Mouse (Mus musculus): ENCODE measurements around the gene Triap1.
A peak's percentile ranks its signal among the peaks of the same experiment; 100 is the strongest.
"Not testable (repeated sequence)": the region's sequence is repeated elsewhere in the genome, so short reads cannot be mapped to it uniquely, and the experiment has no call there.

Gene Triap1

DNA sequence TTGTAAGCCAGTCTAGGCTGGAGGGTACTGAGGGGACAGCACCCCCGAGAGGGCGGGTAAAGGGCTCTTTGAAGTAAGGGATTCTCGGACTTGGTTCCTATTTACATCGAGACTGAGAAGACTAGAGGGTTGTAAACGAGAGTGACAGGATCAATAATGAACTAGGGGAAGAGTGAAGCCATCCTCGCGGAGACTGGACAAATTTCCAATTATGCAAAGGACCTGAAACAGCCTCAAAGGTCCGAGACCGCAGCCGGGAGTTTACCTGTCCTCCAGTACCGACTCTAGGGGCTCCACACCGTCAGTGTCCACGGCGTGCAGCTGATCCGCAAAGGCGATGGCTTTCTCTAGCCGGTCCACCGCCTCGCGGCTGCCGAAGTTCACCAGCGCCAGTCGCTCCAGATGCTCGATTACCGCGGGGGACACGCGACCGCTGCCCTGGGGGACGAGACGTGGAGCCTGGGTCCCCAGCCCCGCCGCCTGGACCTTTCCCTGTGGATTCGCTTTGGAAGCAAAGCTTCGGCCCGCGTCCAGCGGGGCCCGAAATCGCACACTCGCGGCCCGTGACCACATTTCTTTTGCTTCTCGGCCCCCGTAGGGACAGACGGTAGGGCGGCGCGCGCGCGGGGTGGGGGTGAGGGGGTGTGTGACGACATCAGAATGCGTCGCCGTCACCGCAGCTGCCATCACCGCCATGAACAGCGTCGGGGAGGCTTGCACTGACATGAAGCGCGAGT, at the start of gene Triap1, which contains the start of gene Gatc:
Gene Triap1 (plus strand): TSS at position 649 of the 737 bp plus-strand sequence.
Gene Gatc (minus strand): TSS at position 602 of the 737 bp plus-strand sequence.
- DNase-seq (ENCODE audit: low read depth, low spot score), result peak; percentile 87

DNA sequence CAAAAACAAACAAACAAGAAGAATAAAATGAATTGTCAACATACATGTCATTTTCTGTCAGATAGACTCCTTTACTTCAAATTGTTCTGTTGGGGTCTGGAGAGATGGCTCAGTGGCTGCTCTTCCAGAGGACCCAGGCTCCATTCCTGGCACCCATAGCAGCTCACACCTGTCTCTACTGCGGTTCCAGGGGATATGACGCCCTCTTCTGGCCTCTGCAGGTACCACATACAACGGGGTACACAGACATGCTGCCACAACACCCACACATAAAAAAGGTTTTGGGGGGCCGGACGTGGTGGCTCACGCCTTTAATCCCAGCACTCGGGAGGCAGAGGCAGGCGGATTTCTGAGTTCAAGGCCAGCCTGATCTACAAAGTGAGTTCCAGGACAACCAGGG, 46.9 kb upstream of the Triap1 start:
- DNase-seq (ENCODE audit: low read depth, low spot score), result peak; percentile 57

DNA sequence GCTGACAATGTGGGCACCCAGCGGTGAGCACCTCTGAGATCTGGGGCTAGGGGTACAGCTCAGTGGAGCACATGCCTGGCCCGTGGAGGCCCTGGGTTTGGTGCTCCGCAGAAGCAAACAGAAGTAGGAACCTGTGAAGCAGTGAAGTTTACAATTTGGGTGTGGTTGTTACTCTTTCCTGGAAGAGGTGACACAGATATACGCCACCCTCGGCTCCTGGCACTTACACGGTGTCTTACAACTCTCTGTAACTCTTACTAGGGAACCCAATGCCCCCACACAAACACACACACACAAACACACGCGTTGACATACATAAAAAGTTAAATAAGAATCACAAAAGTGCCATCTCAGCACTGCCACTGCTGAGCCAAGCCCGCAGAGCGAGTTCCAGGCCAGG, 44.7 kb upstream of the Triap1 start:
- no peak for DNase-seq (ENCODE audit: low read depth, low spot score)

DNA sequence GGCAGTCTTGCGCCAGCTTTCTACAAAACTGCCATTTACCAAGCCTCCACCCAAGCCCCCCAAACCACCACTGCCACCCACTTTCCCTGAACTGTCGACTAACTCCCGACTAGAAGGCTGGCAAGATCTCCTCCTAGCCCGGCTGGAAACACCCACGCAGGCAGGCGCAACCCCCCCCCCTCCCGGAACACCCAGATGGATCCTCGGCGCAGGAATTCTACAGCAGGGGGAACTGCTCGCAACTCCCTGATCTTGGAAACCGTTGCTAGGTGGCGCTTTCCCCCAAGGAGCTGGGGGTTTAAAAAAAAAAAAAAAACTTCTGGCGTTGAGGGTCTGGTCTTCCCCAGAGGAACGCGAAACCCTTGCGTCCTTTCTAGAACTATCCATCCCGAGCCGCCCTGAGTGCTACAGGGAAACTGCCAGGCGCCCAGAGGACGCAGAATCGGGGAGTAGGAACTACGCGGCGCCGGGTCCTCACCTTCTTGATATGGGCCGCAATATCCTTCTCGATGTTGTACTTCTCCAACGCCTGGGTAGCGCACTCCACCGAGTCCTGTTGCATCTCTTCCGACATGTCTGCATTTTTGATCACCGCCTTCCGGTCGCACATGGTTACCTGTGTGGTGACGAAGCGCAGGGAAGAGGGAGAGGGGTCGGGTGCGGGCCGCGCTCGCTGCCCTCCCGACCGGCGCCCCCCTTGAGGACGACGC, 40.8 kb upstream of the Triap1 start:
- DNase-seq (ENCODE audit: low read depth, low spot score), result peak; percentile 76

DNA sequence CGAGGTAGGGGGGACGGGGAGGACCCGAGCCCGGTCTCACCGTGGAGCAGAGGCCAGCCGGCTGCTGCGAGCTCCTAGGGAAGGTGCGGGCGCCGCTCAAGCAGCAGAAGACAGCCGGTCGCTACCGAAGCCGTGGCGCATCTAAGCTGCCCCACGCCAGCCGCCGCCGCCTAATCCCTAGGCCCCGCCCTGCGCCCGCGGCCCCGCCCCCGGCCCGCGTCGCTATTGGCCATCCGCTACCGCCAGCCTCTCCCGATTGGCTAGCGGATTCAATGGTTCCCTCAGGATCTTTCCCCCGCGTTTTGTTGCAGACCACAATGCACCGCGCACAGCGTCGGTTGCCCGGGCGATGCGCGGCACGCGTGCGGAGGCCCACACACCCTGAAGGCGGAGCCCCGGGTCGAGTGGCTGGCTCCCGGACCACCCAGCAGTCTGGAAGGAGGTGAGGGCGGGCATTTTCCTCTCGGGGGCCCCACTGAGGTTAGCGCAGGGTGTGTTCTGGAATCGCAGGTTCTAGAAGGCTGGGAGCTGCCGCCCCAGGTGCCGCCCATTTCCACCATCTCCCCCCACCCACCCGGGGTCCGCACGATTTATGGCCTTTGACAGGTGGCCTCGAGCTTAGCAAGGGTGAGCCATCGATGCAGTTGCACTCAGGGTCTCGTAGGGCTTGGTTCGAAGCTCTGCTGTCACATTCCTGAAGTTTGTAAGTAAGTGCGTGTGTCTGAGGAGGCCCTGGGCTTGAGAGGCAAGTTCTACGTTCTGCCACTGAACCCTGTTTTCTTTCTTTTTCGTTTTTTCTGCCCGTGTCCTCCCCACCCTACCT, 40.0 kb upstream of the Triap1 start, which contains the start of gene Dynll1:
Gene Dynll1 (minus strand): TSS at position 208 of the 823 bp plus-strand sequence.
- DNase-seq (ENCODE audit: low read depth, low spot score), result peak; percentile 98

DNA sequence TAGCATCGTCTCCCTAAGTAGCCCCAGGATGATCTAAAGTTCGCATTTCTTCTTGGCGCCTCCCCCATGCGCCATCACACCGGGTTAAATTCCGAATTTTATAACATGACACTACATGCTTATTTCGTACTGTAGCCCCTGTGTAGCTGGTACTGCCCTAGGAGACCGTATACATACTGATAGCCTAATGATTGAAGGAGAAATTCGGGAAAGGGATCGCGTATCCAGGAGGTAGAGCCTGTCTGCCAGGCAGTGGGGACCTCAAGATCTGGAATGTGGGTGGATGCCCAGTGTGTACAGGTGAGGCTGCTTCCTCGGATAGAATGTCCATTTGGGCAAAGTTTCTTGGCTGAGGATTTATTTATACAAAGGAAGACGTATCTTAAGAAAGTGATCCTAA, 39.4 kb upstream of the Triap1 start:
- no peak for DNase-seq (ENCODE audit: low read depth, low spot score)

DNA sequence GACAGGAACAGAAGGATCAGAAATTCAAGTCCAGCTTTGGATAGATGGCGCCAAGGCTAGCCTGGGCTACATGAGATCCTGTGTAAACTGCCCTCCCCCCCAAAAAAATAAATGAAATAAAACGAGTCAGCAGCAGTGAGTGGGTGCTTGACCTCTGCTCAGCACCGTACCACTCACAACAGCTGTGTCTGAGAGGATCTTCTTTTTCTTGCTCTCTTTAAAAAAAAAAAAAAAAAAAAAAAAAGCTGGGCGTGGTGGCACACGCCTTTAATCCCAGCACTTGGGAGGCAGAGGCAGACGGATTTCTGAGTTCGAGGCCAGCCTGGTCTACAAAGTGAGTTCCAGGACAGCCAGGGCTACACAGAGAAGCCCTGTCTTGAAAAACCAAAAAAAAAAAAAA, 38.8 kb upstream of the Triap1 start:
- DNase-seq (ENCODE audit: low read depth, low spot score), result not testable (repeated sequence)

DNA sequence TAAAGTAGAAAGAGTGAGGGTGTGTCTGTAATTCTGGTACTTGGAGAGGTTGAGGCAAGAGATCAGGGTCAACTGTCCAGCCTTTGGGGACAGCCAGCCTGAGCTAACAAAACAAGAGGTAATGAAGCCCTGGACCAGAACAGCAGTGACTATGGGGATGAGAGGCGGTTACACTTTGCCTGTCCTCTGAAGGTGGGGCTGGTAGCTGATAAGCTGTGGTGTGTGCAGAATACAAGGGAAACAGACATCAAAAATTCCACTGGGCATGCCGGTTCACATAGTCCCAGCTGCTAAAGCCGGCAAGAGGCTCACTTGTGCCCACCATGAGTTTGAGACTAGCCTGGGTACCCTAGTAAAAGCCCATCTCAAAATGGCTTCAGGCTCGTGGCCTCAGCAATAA, 28.7 kb upstream of the Triap1 start:
- no peak for DNase-seq (ENCODE audit: low read depth, low spot score)

DNA sequence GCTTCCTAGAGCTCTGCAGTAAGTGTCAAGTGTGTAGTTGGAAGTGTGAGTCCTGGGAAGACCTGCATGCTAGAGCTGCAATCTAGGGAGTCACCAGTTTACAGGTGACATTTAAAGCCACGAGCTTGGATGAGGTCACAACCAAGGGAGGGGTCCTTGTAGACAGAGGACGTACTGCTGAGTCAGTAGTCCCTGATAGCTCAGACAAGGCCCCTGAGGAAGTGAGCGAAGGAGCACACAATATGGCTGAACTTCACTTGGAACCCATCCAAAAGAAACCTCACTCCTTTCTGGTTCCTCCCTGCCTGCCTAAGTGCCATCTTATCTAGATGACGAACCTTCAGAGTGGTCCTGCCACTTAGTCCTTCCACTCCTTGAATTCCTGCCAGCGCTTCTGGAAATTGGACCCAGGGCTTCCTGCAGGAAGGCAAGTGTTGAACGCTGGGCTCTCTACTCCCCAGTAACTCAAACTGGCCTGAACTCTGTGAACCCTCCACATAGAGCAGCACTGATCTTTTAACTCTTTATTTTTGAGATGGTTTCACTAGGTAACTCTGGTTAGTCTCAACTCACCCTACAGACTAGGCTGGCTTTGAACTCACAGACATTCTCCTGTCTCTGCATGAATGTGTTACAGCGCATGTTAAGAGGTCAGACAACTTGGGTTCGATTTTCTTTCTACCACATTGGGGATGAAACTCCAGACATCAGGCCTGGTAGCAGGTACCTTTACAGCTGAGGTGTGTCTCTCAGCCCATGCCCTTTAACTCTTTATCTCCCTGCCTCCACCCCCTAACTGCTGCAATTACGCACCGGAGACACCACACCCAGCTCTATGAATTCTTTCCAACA, 28.0 kb upstream of the Triap1 start:
- DNase-seq (ENCODE audit: low read depth, low spot score), result no peak

DNA sequence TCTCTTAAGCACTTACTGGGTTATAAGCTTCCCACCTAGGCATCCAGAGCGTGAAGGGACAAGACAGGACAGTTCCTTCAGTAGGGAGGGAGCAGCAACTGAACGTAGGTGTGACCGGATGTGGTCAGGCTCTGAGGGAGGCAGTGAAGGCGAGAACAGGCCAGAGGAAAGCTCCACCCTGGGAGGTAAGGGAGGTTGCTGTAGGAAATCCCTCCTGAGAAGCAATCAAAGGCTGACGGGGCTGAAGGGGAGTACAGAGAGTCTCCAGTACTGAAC, 27.4 kb upstream of the Triap1 start:
- DNase-seq (ENCODE audit: low read depth, low spot score), result peak; percentile 23

DNA sequence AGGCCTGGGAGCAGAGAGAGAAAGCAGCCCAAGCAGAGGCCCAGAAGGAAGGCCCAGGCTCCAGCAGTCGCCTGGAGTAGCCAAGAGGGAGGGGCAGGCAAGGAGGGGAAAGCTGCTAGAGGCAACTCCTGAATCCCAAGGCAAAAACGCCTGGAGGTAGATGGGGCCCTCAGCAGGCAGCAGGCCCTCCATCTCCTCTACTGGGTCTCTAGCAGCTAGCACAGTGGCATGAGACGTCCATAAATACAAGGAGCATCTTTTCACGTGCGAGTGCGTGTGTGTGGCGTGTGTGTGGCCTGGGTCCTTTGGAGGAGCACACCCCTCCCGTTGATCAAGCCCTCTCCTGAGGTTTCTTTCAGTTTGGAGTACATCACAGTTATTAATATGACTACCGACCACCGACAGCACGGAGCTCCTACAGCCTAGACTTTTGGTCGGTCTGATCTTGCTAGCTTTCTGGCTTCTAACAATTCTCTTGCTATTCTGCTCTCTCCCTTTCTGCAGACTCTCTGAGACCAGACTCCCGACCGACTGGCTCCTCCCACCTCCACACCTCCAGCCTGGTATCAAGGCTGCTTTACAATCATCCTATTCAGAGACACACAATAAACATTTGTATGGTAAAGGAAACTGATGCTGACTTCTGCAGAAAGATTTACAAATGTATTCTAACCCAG, 23.9 kb upstream of the Triap1 start:
- DNase-seq (ENCODE audit: low read depth, low spot score), result peak; percentile 47

DNA sequence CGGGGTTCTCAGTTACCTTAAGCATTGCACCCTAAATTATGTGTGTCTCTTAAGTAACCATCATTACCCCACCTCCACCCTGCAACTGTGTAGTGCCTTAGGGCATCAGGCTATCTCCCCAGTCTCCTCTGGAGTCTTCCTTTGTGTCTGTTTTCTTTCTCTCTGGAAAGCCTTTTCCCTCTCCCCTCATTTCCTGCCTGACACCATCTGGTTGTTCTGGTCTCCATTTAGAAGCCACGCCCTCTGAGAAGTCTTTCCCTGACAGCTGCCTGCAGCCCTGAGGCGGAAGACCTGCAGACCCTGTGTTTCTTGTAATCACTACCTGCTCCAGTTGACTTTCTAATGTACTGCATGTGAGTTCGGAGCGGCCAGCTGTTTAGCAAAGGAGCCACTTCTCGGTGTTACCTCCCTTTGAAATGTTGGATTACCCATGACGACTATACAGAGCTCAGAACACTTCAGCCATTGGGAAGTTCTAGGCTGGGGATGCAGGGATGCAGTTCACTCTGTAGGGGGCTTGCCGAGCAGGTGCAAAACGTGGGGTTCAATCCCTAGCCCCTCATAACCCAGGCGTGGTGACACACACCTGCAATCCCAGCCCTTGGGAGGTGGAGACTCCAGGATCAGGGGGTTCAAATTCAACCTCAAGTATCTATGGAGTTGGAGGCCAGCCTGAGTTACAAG, 23.2 kb upstream of the Triap1 start:
- peak; percentile 92 for DNase-seq (ENCODE audit: low read depth, low spot score)

DNA sequence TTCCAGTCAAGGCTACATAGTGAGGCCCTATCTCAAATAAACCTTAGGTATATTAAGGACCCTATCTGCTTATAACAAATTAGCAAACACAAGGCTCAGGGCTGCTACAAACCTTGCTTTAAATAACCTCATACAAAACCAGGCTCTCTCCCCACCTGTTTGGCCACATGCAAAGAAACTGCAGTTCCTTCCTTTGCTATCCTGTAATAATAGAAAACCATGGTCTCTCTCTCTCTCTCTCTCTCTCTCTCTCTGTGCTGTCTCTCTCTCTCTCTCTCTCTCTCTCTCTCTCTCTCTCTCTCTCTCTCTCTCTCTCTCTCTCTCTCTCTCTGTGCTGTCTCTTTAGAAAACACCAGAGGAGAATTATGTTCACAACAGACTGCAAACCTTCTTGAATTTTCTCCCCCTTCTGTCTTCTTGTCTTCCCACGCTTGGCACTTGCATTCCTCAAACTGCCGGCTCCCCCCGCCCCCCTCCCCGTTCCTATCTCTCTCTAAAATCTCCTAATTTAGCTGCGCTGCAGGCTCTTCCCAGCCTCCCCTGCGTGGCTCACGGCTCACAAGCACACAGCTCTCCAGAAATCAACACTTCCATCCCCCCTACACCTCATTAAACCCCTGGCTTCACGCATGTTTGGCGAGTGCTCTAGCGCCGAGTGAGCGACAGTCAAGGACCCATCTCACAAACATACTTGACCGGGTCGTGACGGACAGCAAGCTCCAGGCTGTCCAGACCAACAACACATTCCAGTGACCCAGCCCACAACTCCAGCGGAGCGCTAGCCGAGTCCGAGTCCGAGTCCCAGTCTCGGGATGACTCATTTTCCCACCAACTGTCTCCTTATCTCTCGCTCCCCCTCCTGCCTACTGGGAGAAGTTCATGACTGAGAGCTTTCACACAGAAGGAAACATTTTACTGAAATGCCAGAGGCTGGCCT, 21.8 kb upstream of the Triap1 start:
- peak; percentile 78 for DNase-seq (ENCODE audit: low read depth, low spot score)

DNA sequence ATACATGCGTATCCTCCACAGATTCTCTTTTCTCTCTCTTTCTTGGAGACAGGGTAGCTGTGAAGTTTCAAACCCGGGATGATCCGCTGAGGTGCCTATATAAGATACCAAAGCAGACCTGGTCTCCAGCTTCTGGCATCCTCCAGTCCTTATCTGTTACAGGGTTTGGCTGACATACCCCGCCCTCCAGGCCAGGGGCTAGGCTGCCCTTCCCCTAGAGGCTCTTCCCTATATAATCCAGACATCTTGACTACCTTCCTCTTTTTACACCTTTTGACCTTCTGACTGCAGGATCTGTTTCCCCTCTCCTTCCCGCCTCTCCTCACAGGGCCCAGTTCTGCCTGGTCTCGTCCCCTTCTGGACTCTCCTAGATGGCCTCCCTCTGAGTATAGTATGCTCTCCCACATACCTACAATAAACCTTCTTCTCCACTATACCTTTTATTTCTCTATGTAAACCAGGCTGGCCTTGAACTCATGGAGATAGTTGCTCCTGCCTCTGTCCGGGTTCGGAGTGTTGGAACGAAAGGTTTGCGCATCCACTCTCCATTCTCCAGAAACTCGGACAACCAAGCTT, 14.7 kb upstream of the Triap1 start:
- no peak for DNase-seq (ENCODE audit: low read depth, low spot score)

DNA sequence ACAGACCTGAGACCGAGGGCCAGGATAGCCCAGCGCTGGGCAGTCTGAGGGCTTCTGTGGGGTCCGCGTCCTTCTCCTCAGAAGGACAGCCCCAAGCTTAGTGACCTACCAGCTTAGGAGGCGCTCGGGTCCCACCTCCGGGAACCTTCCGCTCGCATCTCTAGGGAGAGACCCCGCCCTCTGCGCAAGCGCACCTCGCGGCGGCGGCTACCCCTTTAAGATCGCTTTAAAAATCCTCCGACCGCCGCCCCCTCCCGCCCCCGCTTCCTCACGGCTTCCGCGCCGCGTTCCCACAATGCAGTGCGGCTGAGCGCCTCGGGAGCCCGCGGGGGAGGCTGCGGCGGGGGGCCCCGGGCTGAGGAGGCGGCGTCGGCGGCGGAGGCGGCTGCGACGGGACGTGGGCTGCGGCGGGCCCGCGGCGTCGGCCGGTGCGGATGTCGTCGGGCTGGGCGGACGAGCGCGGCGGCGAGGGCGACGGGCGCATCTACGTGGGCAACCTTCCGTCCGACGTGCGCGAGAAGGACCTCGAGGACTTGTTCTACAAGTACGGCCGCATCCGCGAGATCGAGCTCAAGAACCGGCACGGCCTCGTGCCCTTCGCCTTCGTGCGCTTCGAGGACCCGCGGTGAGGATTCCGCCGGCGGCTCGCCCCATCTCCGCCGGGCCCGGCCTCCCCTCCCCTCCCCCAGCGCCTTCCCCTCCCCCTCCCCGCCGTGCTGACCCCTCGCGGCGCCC, 14.0 kb upstream of the Triap1 start, which contains the start of gene Srsf9:
Gene Srsf9 (plus strand): TSS at position 303 of the 735 bp plus-strand sequence.
- DNase-seq (ENCODE audit: low read depth, low spot score), result peak; percentile 93

DNA sequence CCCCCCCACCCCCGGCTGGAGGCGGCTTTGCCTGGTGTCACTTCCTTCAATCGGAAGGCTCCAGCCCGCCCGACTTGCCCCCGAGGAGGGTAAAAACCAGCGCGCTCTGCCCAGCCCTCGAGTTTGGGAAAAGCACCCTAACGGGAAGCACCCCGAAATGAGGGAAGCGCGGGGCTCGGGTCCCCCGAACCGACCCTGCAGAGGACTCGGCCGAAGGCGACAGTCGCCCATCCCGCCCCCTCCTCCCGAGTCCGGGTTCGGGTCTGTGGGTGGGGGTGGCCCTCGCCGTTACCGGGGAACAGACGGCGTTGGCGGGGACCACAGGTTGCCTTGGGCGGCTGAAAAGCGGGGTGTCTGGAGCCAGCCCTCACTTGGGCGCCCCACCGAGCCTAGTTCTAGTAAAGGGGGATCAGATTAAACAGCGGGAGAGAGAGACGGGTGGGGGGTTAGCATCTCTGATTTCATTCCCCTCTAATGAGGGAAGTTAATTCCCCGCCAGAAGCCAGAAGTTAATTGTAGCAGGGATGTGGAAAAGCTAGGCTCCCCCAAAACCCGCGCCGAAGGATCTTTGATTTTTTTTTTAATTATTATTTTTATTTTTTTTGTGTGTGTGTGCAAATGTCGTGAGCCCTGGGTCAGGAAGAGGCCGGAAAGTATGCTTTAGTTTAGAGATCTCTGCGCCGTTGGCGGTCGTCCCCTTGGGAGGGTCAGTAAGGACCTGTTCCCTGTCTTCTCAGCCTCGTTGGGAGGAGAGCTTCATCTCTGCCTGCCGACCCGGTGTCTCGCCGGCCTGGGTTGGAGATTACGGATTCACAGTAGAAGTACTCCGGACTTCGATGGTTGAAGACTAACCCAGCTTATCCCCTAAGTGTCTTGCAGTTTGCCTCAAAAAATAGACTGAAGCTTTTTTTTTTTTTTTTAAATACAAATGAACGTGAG, 13.1 kb upstream of the Triap1 start:
- DNase-seq (ENCODE audit: low read depth, low spot score), result no peak

DNA sequence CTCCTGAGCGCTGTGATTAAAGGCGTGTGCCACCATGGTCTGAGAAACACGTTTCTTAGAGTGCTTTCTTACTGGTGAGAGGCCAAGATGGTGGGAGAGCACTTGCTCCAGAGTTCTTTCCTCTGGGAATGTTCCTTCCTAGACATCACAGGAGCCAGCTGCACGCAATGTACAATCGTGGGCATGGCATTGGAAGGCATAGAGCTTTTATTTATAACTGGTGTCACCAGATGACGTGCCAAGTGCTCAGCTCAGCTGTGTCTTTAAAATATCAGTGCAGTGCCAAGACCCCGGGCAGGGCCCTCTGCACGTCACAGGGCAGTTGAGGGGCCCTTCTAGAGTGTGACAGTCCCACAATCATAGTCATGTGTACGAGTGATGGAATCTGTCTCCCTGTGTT, 10.1 kb upstream of the Triap1 start:
- no peak for DNase-seq (ENCODE audit: low read depth, low spot score)
